Mouse (Mus musculus) kidney, embryonic 14.5 days (tissue): ENCODE measurements around the gene Cd244a. TPM values are rescaled to one million over a fixed set of nuclear protein-coding genes. Genes with fewer than 3 reads are reported as not detected.

Experiments used
- ATAC-seq: fragments of 200-750 bp; cut with Nextera tagmentation; 2 replicates; pipeline ENCODE4 v1.8.0; 2017; ENCODE audit warnings: moderate number of reproducible peaks, mild to moderate bottlenecking, moderate TSS enrichment, moderate library complexity; ENCODE audit not compliant: low FRiP score, low TSS enrichment
- H3K27ac ChIP-seq: fragments of 300-500 bp; sonication (generic); 2 replicates; pipeline ENCODE4 v1.5.1; 2014; ENCODE audit warnings: low read depth, mild to moderate bottlenecking, low read length, moderate library complexity, mixed read lengths
- H3K27me3 ChIP-seq: fragments of 300-500 bp; sonication (generic); 2 replicates; pipeline ENCODE4 v1.6.1; 2014; ENCODE audit warnings: mild to moderate bottlenecking, low read length; ENCODE audit not compliant: control insufficient read depth, insufficient read depth
- H3K36me3 ChIP-seq: fragments of 300-500 bp; sonication (generic); 2 replicates; pipeline ENCODE4 v1.6.1; 2014; ENCODE audit warnings: low read length, mixed read lengths; ENCODE audit not compliant: control insufficient read depth, insufficient read depth
- H3K4me1 ChIP-seq: fragments of 300-500 bp; sonication (generic); 2 replicates; pipeline ENCODE4 v1.6.1; 2014; ENCODE audit warnings: low read length, mixed read lengths; ENCODE audit not compliant: control insufficient read depth, insufficient read depth
- H3K4me2 ChIP-seq: fragments of 300-500 bp; sonication (generic); replicated peaks from 2 replicates; pipeline ENCODE4 v1.6.1; 2014; ENCODE audit warnings: low read depth, mild to moderate bottlenecking, low read length
- H3K4me3 ChIP-seq: fragments of 300-500 bp; sonication (generic); 2 replicates; pipeline ENCODE4 v1.5.1; 2014; ENCODE audit warnings: mild to moderate bottlenecking, low read length
- H3K9ac ChIP-seq: fragments of 300-500 bp; sonication (generic); 2 replicates; pipeline ENCODE4 v1.6.1; 2014; ENCODE audit warnings: low read depth, mild to moderate bottlenecking, low read length, moderate library complexity
- H3K9me3 ChIP-seq: fragments of 300-500 bp; sonication (generic); 2 replicates; pipeline ENCODE4 v1.6.1; 2016; ENCODE audit warnings: low read length; ENCODE audit not compliant: control insufficient read depth
- WGBS: fragments of 180-500 bp; shearing (Covaris S2); extraction: QIAGEN DNeasy Blood & Tissue Kit; methylation state at CpG from one replicate; pipeline ENCODE4 v1.1.7; 2014; 5-methylcytosine and 5-hydroxymethylcytosine counted together
- polyA plus RNA-seq: library from polyadenylated mRNA; unstranded; fragments of >200 nt; fragmentation: Nextera tagmentation; extraction: Ambion mirVana; gene quantifications from 2 replicates; pipeline ENCODE4 v1.2.1, GENCODE M21; 2014

Cd244a gene
- polyA plus RNA-seq, 1 experiment from 2014 or later = not detected

- H3K4me2 ChIP-seq = no peak overlapping the region
- H3K27me3 ChIP-seq = no peaks in the 10 kb centered on the region
- no peaks in the 10 kb centered on the region for H3K36me3 ChIP-seq
- no peaks in the 10 kb centered on the region for H3K9me3 ChIP-seq
- ATAC-seq = no peak
- 78% methylated on average over 2 of the region's 2 CpGs for WGBS
- no peak overlapping the region for H3K27ac ChIP-seq
- H3K9ac ChIP-seq = no peak overlapping the region
- no peaks in the 10 kb centered on the region for H3K4me1 ChIP-seq
- H3K4me3 ChIP-seq = no peak overlapping the region
Measured at GRCm38 (mm10) chr1:171563042-171563441, 4.0 kb downstream of the Cd244a start.

DNA sequence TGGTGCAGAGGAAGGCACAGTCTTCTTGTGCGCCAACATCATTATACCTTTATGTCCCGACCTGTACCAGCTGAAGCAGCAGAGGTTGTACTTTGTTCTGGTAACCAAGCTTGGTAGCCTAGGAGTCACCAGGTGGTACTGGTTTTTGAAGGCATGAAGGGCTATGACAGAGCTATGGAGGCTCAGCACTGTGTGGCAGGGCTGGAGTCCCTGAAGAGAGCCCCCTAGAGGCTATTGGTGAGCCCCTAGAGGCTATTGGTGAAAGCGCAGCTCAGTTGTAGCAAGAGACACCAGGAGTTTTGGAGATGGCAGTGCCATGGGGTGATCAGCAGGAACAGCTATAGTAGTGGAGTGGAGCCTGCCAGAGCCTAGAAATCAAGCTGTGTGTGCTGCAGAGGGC, 5.3 kb downstream of the Cd244a start:
- 56% methylated on average over 3 of the region's 3 CpGs for WGBS

GRCm38 (mm10) chr1:171565888-171566287, 6.9 kb downstream of the Cd244a start:
- Histone ChIP-seq H3K9me3 (no peaks in the 10 kb centered on the region), H3K4me3 (no peak overlapping the region), H3K27ac (no peak overlapping the region), H3K4me2 (no peak overlapping the region), H3K36me3 (no peaks in the 10 kb centered on the region), H3K9ac (no peak overlapping the region), H3K4me1 (no peaks in the 10 kb centered on the region), H3K27me3 (no peaks in the 10 kb centered on the region)
- ATAC-seq = no peak
- 73% methylated on average over 4 of the region's 4 CpGs for WGBS

More for the DNA sequence above, 5.3 kb downstream of the Cd244a start:
- H3K36me3 ChIP-seq = no peaks in the 10 kb centered on the region
- H3K27me3 ChIP-seq = no peaks in the 10 kb centered on the region
- no peak overlapping the region for H3K27ac ChIP-seq
- no peaks in the 10 kb centered on the region for H3K9me3 ChIP-seq
- ATAC-seq = peak; percentile 83; the same call in 1 of the 2 replicates
- H3K4me3 ChIP-seq = no peak overlapping the region
- H3K9ac ChIP-seq = no peak overlapping the region
- no peak overlapping the region for H3K4me2 ChIP-seq
- H3K4me1 ChIP-seq = no peaks in the 10 kb centered on the region

DNA sequence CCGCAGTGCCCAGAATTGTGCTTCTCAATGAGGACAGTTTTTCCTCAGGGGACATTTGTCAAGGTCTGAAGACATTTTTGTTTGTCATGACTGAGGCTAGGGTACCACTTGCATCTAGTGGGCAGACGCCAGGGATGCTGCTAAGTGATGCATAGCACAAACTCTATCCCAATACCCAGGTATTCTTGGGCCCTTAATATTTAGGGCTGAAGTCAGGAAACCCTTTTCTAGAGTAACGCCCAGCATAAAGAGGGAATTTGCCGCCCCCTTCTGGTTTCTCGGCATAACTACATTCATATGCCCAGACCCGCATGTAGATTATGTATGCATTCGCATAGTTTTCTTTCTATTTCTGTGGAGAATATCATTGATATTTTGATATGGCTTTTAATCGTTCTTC, 7.8 kb downstream of the Cd244a start:
- no peak overlapping the region for H3K9ac ChIP-seq
- H3K27me3 ChIP-seq = no peaks in the 10 kb centered on the region
- 26% methylated on average over 8 of the region's 8 CpGs for WGBS
- no peaks in the 10 kb centered on the region for H3K9me3 ChIP-seq
- no peak overlapping the region for H3K4me2 ChIP-seq
- H3K4me1 ChIP-seq = no peaks in the 10 kb centered on the region
- H3K4me3 ChIP-seq = no peak overlapping the region
- 0 out of 2 replicates have a peak, but pooled peaks have one; percentile 11 for ATAC-seq
- no peak overlapping the region for H3K27ac ChIP-seq
- no peaks in the 10 kb centered on the region for H3K36me3 ChIP-seq

- ATAC-seq = no peak
- H3K4me2 ChIP-seq = no peak overlapping the region
- no peaks in the 10 kb centered on the region for H3K9me3 ChIP-seq
- no peaks in the 10 kb centered on the region for H3K4me1 ChIP-seq
- H3K4me3 ChIP-seq = no peak overlapping the region
- no peak overlapping the region for H3K27ac ChIP-seq
- 59% methylated on average over 2 of the region's 2 CpGs for WGBS
- H3K27me3 ChIP-seq = no peaks in the 10 kb centered on the region
- H3K9ac ChIP-seq = no peak overlapping the region
- no peaks in the 10 kb centered on the region for H3K36me3 ChIP-seq
Measured at GRCm38 (mm10) chr1:171568436-171568835, 9.4 kb downstream of the Cd244a start.

DNA sequence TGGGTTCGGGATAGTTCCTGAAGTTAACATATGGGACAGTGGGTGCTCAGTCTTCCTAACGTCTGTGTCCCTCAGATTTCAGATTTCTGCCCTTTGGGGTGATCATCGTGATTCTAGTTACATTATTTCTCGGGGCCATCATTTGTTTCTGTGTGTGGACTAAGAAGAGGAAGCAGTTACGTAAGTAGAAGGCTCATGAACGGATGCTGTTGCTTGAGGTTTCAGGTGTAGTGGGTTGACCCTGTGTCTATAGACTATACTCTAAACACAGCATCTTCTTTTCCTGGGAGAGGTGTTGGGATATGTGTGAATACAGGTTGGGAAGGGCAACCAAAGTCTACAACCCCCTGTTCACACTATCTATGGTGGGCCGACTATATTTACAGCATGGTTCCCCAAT, 18.2 kb downstream of the Cd244a start:
- Histone ChIP-seq H3K4me1 (no peaks in the 10 kb centered on the region), H3K4me2 (no peak overlapping the region), H3K9ac (no peak overlapping the region), H3K4me3 (no peak overlapping the region), H3K36me3 (no peaks in the 10 kb centered on the region), H3K27ac (no peak overlapping the region), H3K9me3 (no peaks in the 10 kb centered on the region), H3K27me3 (no peaks in the 10 kb centered on the region)
- no peak for ATAC-seq
- 87% methylated on average over 7 of the region's 7 CpGs for WGBS

GRCm38 (mm10) chr1:171584584-171584983, 25.6 kb downstream of the Cd244a start:
- H3K9me3 ChIP-seq = no peaks in the 10 kb centered on the region
- WGBS = 90% methylated on average over 2 of the region's 2 CpGs
- H3K4me3 ChIP-seq = no peak overlapping the region
- no peaks in the 10 kb centered on the region for H3K27me3 ChIP-seq
- no peak overlapping the region for H3K27ac ChIP-seq
- H3K4me1 ChIP-seq = no peaks in the 10 kb centered on the region
- H3K36me3 ChIP-seq = no peaks in the 10 kb centered on the region
- ATAC-seq = no peak
- H3K9ac ChIP-seq = no peak overlapping the region
- no peak overlapping the region for H3K4me2 ChIP-seq

DNA sequence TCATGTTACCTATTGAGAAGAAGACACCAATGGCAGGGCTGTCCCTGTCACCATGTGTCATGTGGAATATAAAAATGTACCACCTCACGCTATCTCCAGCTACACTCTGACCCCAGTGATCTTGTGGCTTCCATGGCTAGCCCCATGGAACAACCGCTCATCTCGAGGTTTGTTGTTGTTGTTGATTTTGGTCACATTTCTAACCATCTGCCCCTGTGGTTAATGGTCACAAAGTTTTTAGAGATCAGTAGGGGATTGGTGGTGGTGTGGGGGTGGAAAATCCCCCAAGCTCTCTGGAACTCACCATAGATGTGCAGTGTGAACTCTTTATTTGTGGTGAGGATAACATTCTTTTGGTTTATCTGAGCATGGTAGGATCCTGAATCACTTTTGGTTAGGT, 45.7 kb downstream of the Cd244a start:
- H3K9ac ChIP-seq = no peak overlapping the region
- no peaks in the 10 kb centered on the region for H3K27me3 ChIP-seq
- no peaks in the 10 kb centered on the region for H3K9me3 ChIP-seq
- no peak overlapping the region for H3K4me2 ChIP-seq
- no peak for ATAC-seq
- H3K4me1 ChIP-seq = no peaks in the 10 kb centered on the region
- H3K27ac ChIP-seq = no peak overlapping the region
- no peak overlapping the region for H3K4me3 ChIP-seq
- no peaks in the 10 kb centered on the region for H3K36me3 ChIP-seq
- WGBS = 75% methylated on average over 3 of the region's 3 CpGs

DNA sequence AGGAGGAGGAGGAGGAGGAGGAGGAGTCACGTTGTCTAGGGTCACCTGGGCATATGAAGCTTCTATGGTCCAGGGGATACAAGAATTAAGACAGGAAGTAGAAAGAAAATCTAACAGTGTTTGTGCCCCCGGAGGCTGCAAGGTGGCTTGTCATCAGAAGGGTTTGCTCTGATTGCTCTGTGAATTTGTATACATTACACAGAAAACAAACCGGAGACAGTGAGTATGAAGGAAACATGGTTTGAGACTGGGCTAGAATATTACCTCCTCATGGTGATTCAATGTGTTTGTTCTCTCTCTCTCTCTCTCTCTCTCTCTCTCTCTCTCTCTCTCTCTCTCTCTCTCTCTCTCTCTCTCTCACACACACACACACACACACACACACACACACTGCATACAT, 47.7 kb downstream of the Cd244a start:
- H3K27ac ChIP-seq = no peak overlapping the region
- H3K36me3 ChIP-seq = no peaks in the 10 kb centered on the region
- no peak overlapping the region for H3K9ac ChIP-seq
- no peaks in the 10 kb centered on the region for H3K9me3 ChIP-seq
- no peak overlapping the region for H3K4me3 ChIP-seq
- H3K27me3 ChIP-seq = no peaks in the 10 kb centered on the region
- no peak for ATAC-seq
- H3K4me1 ChIP-seq = no peaks in the 10 kb centered on the region
- no peak overlapping the region for H3K4me2 ChIP-seq
- 83% methylated on average over 3 of the region's 3 CpGs for WGBS

- Histone ChIP-seq H3K4me2 (no peak within 1 kb of the TSS), H3K9me3 (no peaks in the 10 kb centered on the region), H3K27ac (no peak within 1 kb of the TSS), H3K36me3 (no peaks in the 10 kb centered on the region), H3K27me3 (no peaks in the 10 kb centered on the region), H3K9ac (no peak within 1 kb of the TSS), H3K4me3 (no peak within 1 kb of the TSS), H3K4me1 (no peaks in the 10 kb centered on the region)
- WGBS = 81% methylated on average over 9 of the region's 9 CpGs
- ATAC-seq = no peak
Measured at GRCm38 (mm10) chr1:171607176-171607575, 48.2 kb downstream of the Cd244a start, which contains the start of gene Ly9. Gene Ly9 (minus strand): TSS chr1:171607410.
